Mouse (Mus musculus) layer of hippocampus, postnatal 10 days (tissue): ENCODE results near the gene 4930556J24Rik. TPM values are rescaled to one million over a fixed set of nuclear protein-coding genes. Genes with fewer than 3 reads are reported as not detected.

Experiments
- DNase-seq, 2 experiments: peaks; one replicate each; pipeline ENCODE4 v3.0.0; 2021; ENCODE audit warnings: low spot score in 2 of 2
- total RNA-seq, 2 experiments: library from RNA; stranded (reverse); gene quantifications; 2 replicates each; pipeline ENCODE4 v1.2.3; 2021

4930556J24Rik gene
- total RNA-seq, 2 experiments from 2014 or later = not detected

- peak; percentile 92 to 95 for DNase-seq
Measured at GRCm38 (mm10) chr11:3894406-3895281, 81.9 kb downstream of the 4930556J24Rik start, which contains the start of the genes 4921536K21Rik and Dusp18. TSS of gene 4921536K21Rik (minus strand) at chr11:3895098. TSS of gene Dusp18 (plus strand) at chr11:3895240.

GRCm38 (mm10) chr11:3893970-3894369 is 82.6 kb downstream of the 4930556J24Rik start:
- DNase-seq = no peak

Other genes with a start within 250 kb of the 4930556J24Rik start
- gene Osbp2, start 112.9 kb downstream of the 4930556J24Rik start, total RNA-seq = 10 to 100 TPM; 84.0 to 87.2 TPM
- under 1 TPM; 0.62 to 0.69 TPM for gene 4921536K21Rik, start 81.7 kb downstream of the 4930556J24Rik start, total RNA-seq
- gene Dusp18, start 81.5 kb downstream of the 4930556J24Rik start, total RNA-seq = 10 to 100 TPM; 19.8 to 22.6 TPM
- 10 to 100 TPM; 21.8 to 22.2 TPM for gene Slc35e4, start 62.1 kb downstream of the 4930556J24Rik start, total RNA-seq
- 10 to 100 TPM; 13.2 to 16.2 TPM for gene Tcn2, start 44.6 kb downstream of the 4930556J24Rik start, total RNA-seq
- gene Pes1, start 12.8 kb downstream of the 4930556J24Rik start, total RNA-seq = 10 to 100 TPM; 37.1 to 51.0 TPM
- 10 to 100 TPM in 1 of 2 experiments, 1 to 10 TPM in 1; 8.9 to 10.2 TPM for gene Gal3st1, start 6.9 kb upstream of the 4930556J24Rik start, total RNA-seq
- gene Sec14l4, start 54.7 kb upstream of the 4930556J24Rik start, total RNA-seq = 1 to 10 TPM in 1 of 2 experiments, under 1 TPM in 1; 0.38 to 1.1 TPM
- gene Sec14l3, start 88.1 kb upstream of the 4930556J24Rik start, total RNA-seq = 1 to 10 TPM; 3.7 to 4.5 TPM
- 10 to 100 TPM; 62.5 to 66.0 TPM for gene Mtfp1, start 118.7 kb upstream of the 4930556J24Rik start, total RNA-seq
- 10 to 100 TPM; 24.3 to 26.8 TPM for gene Sec14l2, start 146.6 kb upstream of the 4930556J24Rik start, total RNA-seq
- 10 to 100 TPM; 47.7 to 49.4 TPM for gene Rnf215, start 158.4 kb upstream of the 4930556J24Rik start, total RNA-seq
- gene Ccdc157, start 183.5 kb upstream of the 4930556J24Rik start, total RNA-seq = 10 to 100 TPM; 13.4 to 14.6 TPM
- 10 to 100 TPM; 61.1 to 72.9 TPM for gene Sf3a1, start 183.6 kb upstream of the 4930556J24Rik start, total RNA-seq
- gene Tbc1d10a, start 210.0 kb upstream of the 4930556J24Rik start, total RNA-seq = 10 to 100 TPM; 28.4 to 31.1 TPM
- 1 to 10 TPM; 4.0 to 5.5 TPM for gene Castor1, start 241.4 kb upstream of the 4930556J24Rik start, total RNA-seq